Mouse (Mus musculus) intestine, embryonic 16.5 days (tissue): Measurements from ENCODE around the gene Smyd2. TPM values are rescaled to one million over a fixed set of nuclear protein-coding genes. Genes with fewer than 3 reads are reported as not detected.

Experiments
- ATAC-seq: fragments of 200-750 bp; cut with Nextera tagmentation; 2 replicates; pipeline ENCODE4 v1.8.0; 2017; ENCODE audit warnings: moderate TSS enrichment, moderate library complexity
- H3K27ac ChIP-seq: fragments of 300-500 bp; sonication (generic); 2 replicates; pipeline ENCODE4 v1.5.1; 2014; ENCODE audit warnings: mild to moderate bottlenecking, low read length
- H3K27me3 ChIP-seq: fragments of 300-500 bp; sonication (generic); replicated peaks from 2 replicates; pipeline ENCODE4 v1.6.1; 2014; ENCODE audit warnings: low read length, control low read depth, mixed read lengths; ENCODE audit not compliant: control insufficient read depth, insufficient read depth
- H3K36me3 ChIP-seq: fragments of 300-500 bp; sonication (generic); 2 replicates; pipeline ENCODE4 v1.6.1; 2014; ENCODE audit warnings: low read length, control low read depth; ENCODE audit not compliant: control insufficient read depth, insufficient read depth
- H3K4me1 ChIP-seq: fragments of 300-500 bp; sonication (generic); 2 replicates; pipeline ENCODE4 v1.6.1; 2014; ENCODE audit warnings: low read length, control low read depth, mixed read lengths; ENCODE audit not compliant: control insufficient read depth, insufficient read depth
- H3K4me2 ChIP-seq: fragments of 300-500 bp; sonication (generic); 2 replicates; pipeline ENCODE4 v1.6.1; 2014; ENCODE audit warnings: low read depth, low read length, control low read depth
- H3K4me3 ChIP-seq: fragments of 300-500 bp; sonication (generic); 2 replicates; pipeline ENCODE4 v1.5.1; 2014; ENCODE audit warnings: mild to moderate bottlenecking, low read length
- H3K9ac ChIP-seq: fragments of 300-500 bp; sonication (generic); 2 replicates; pipeline ENCODE4 v1.6.1; 2014; ENCODE audit warnings: low read depth, low read length
- H3K9me3 ChIP-seq: fragments of 300-500 bp; sonication (generic); 2 replicates; pipeline ENCODE4 v1.6.1; 2016; ENCODE audit warnings: low read length, control low read depth; ENCODE audit not compliant: control insufficient read depth
- WGBS: fragments of 180-500 bp; shearing (Covaris S2); extraction: QIAGEN DNeasy Blood & Tissue Kit; methylation state at CpG from one replicate; pipeline ENCODE4 v1.1.7; 2014; 5-methylcytosine and 5-hydroxymethylcytosine counted together
- polyA plus RNA-seq: library from polyadenylated mRNA; unstranded; fragments of >200 nt; fragmentation: Nextera tagmentation; extraction: Ambion mirVana; gene quantifications from 2 replicates; pipeline ENCODE4 v1.2.1, GENCODE M21; 2015

Smyd2 gene
- polyA plus RNA-seq, 1 experiment from 2014 or later: 106 TPM

DNA sequence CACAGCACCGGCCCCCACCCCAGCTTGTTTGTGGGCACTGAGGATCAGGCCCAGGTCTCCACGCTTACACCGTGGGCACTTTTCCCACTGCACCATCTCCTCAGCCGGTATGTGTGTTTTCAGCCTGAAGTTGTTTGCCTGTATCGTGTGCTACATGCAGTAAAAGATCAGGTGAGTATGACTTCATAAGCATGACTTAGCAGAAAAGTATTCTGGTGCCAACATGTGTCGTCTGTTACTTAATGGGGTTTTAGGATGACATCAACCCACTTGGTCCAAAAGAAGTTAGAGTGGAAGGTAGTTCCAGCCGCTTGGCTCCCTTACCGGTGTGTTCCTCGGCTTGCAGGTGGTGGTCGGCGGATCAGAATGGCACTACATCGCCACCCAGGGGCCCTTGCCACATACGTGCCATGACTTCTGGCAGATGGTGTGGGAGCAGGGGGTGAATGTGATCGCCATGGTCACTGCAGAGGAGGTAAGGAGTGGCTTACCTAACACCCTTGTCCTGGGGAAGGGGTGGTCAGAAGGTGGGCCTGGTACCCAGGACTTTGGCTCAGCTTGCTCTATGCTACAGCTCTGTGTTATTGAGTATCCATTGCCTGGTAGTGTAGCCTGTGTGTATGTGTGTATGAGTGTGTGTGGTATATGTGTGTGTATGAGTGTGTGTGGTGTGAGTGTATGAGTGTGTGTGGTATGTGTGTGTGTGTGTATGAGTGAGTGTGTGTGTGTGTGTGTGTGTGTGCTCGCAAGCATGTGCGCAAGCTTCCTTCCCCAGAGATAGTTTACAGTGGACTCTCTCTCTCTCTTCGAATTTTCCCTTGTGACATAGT, 61.8 kb downstream of the Smyd2 start:
- Histone ChIP-seq H3K4me1 (no peaks in the 10 kb centered on the region), H3K9me3 (no peaks in the 10 kb centered on the region), H3K27ac (0 out of 2 replicates have a peak overlapping the region, but pooled peaks have one; percentile 8), H3K36me3 (peaks cover 4% of the 10 kb centered on the region; the same call in 1 of the 2 replicates), H3K4me2 (no peak overlapping the region), H3K4me3 (no peak overlapping the region), H3K9ac (no peak overlapping the region), H3K27me3 (no peaks in the 10 kb centered on the region)
- WGBS: 78% methylated on average over 17 of the region's 17 CpGs
- peak; percentile 50; the same call in 1 of the 2 replicates for ATAC-seq

DNA sequence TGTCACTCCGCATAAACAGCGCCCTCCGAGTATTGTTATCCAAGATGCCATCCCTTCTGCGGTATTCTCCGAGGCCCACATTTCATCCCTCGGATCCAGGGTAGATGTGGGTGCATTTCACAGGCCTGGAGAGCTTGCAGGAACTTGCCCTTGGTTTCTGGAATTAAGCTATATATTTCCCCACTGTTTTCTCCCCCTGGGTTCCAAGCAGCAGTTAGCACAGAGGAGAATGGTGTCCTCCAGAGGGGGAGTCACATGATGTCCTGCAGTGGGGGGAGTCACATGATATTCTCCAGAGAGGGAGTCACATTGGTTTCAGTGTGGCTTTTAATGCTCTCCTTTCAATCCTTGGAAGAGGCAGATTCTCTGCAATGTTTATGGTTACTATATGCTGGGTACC, 63.8 kb downstream of the Smyd2 start:
- H3K27me3 ChIP-seq: no peaks in the 10 kb centered on the region
- no peak overlapping the region for H3K9ac ChIP-seq
- H3K4me3 ChIP-seq: no peak overlapping the region
- no peaks in the 10 kb centered on the region for H3K4me1 ChIP-seq
- ATAC-seq: no peak
- no peak overlapping the region for H3K4me2 ChIP-seq
- H3K36me3 ChIP-seq: peaks cover 4% of the 10 kb centered on the region; the same call in 1 of the 2 replicates
- WGBS: 86% methylated on average over 6 of the region's 6 CpGs
- H3K9me3 ChIP-seq: no peaks in the 10 kb centered on the region
- H3K27ac ChIP-seq: no peak overlapping the region

DNA sequence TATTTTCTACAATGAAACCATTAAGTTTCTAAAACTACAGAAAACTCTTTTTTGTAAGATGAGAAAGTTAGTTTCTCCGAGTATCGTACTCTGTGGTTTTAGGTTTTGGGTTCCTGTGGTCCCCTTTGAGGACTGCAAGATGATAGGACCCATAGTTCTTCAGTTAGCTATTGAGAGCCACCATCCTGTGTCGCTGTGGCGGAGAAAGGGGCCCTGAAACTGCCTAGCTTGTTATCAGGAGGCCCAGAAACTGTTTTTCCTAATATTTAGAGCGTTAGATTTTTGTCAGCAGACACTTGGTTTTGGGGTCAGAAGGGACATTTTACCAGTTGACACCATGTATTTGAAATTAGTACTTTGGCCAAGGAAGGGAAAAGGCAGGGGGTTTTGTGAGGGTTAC, 66.4 kb downstream of the Smyd2 start:
- WGBS: 92% methylated on average over 5 of the region's 5 CpGs
- Histone ChIP-seq H3K36me3 (peaks cover 1% of the 10 kb centered on the region; the same call in 1 of the 2 replicates), H3K27me3 (no peaks in the 10 kb centered on the region)

DNA sequence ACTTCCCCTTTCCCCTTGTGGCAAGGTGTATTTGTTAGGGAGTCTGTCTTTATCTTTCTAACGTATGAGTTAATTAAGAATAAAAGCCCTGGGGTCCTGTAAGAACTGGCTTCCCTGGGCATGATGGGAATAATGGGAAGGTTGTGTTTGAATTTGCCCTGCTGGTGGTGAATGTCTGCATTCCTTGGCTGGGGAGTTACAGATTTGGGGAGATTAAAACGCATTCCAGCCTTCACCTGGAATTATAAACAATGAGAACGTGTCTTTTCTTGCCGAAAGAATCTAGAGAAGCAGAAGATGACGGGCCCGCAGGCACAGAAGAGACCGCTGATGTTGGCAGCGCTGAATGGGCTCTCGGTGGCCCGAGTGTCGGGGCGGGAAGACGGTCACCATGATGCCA, 67.5 kb downstream of the Smyd2 start:
- Histone ChIP-seq H3K27ac (no peak overlapping the region), H3K4me2 (no peak overlapping the region), H3K36me3 (peaks cover 10% of the 10 kb centered on the region; the same call in 1 of the 2 replicates), H3K4me1 (no peaks in the 10 kb centered on the region), H3K9ac (no peak overlapping the region), H3K4me3 (no peak overlapping the region), H3K27me3 (no peaks in the 10 kb centered on the region), H3K9me3 (no peaks in the 10 kb centered on the region)
- 81% methylated on average over 13 of the region's 13 CpGs for WGBS
- ATAC-seq: no peak

More for the DNA sequence above, 66.4 kb downstream of the Smyd2 start:
- ATAC-seq: no peak
- Histone ChIP-seq H3K9ac (no peak overlapping the region), H3K9me3 (no peaks in the 10 kb centered on the region), H3K27ac (no peak overlapping the region), H3K4me3 (no peak overlapping the region), H3K4me2 (no peak overlapping the region), H3K4me1 (no peaks in the 10 kb centered on the region)

DNA sequence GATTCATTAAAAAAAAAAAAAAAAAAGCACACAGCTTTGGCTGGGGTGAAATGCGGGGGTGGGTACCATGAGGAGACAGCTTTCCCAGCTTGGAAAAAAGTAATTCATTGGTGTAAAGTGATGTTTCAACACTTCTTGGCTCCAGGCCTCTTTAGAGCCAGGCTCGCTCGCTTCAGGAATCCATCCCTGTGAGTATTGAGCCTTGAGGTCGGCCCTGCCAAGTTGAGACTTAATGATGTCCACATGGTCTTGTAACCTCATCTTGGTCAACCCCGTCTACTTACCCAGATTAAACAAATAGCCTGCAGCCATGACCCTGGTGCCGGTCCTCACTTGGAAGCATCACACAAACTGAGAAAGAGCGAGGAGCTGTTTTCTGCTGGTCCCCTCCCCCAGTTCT, 69.7 kb downstream of the Smyd2 start:
- Histone ChIP-seq H3K9ac (no peak overlapping the region), H3K27ac (no peak overlapping the region), H3K27me3 (no peaks in the 10 kb centered on the region), H3K4me1 (no peaks in the 10 kb centered on the region), H3K9me3 (no peaks in the 10 kb centered on the region), H3K36me3 (peaks cover 13% of the 10 kb centered on the region), H3K4me3 (no peak overlapping the region), H3K4me2 (no peak overlapping the region)
- WGBS: 84% methylated on average over 7 of the region's 7 CpGs
- no peak for ATAC-seq

DNA sequence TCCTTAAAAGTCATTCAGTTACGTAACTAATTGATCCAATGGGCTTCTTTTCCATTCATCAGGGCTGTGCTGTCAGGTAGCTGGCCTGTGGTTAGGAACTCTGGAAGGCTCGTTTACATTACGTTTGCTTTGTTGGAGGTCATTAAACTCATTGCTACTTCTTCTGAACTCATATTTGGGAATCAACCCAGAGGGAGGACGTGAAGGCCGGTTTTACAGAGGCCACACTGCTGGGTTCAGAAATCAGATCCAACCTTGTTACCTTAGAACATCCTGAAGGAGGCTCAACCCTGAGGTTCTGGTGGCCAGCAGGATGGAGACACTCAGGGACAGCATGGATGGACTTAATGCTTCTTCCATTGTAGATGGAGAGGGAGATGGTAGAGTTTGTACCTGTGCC, 70.1 kb downstream of the Smyd2 start:
- Histone ChIP-seq H3K36me3 (peaks cover 13% of the 10 kb centered on the region), H3K4me1 (no peaks in the 10 kb centered on the region), H3K4me3 (no peak overlapping the region), H3K27ac (no peak overlapping the region), H3K9ac (no peak overlapping the region), H3K9me3 (no peaks in the 10 kb centered on the region), H3K27me3 (no peaks in the 10 kb centered on the region), H3K4me2 (no peak overlapping the region)
- 83% methylated on average over 5 of the region's 5 CpGs for WGBS
- ATAC-seq: no peak

DNA sequence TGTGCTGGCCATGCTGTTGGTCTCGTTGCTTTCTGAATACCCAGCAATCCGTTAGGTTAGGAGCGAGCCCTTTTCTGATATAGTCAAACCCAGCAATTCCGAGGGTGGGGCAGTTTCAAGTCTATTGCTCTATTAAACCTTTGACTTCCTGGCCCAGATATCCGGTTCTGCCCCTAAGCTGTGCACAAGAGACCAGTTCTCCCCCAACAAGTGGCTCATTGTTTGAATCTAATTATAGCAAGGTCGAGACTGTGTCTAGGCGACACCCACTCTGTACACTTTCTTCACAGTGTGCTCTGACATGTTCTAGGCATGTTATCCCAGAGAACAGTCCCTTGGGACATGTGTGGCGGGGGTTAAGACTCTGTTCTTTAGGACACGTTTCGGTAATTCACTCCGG, 72.6 kb downstream of the Smyd2 start:
- no peak overlapping the region for H3K4me2 ChIP-seq
- no peaks in the 10 kb centered on the region for H3K4me1 ChIP-seq
- no peak overlapping the region for H3K4me3 ChIP-seq
- H3K9me3 ChIP-seq: no peaks in the 10 kb centered on the region
- ATAC-seq: peak; percentile 46; the same call in 1 of the 2 replicates
- H3K36me3 ChIP-seq: peaks cover 13% of the 10 kb centered on the region
- H3K27me3 ChIP-seq: no peaks in the 10 kb centered on the region
- H3K9ac ChIP-seq: no peak overlapping the region
- WGBS: 70% methylated on average over 11 of the region's 11 CpGs
- no peak overlapping the region for H3K27ac ChIP-seq

DNA sequence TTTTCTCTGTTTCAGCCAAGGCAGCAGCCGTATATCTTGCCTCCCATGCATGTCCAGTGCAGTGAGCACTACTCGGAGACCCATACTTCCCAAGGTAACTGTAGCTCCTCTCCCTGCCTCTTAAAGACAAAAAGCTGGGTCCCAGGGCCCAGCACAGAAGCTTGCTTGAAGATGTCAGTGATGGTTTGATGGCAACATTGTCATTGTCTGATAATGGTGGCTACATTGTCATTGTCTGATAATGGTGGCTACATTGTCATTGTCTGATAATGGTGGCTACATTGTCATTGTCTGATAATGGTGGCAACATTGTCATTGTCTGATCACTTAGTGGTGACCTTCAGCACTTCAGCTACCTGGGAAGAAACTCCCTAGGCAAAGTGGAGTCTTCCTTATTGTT, 75.8 kb downstream of the Smyd2 start:
- no peak overlapping the region for H3K4me3 ChIP-seq
- H3K27me3 ChIP-seq: no peaks in the 10 kb centered on the region
- no peak overlapping the region for H3K27ac ChIP-seq
- no peak overlapping the region for H3K4me2 ChIP-seq
- H3K9ac ChIP-seq: no peak overlapping the region
- no peaks in the 10 kb centered on the region for H3K4me1 ChIP-seq
- 86% methylated on average over 2 of the region's 2 CpGs for WGBS
- H3K36me3 ChIP-seq: peaks cover 13% of the 10 kb centered on the region
- ATAC-seq: no peak
- no peaks in the 10 kb centered on the region for H3K9me3 ChIP-seq

DNA sequence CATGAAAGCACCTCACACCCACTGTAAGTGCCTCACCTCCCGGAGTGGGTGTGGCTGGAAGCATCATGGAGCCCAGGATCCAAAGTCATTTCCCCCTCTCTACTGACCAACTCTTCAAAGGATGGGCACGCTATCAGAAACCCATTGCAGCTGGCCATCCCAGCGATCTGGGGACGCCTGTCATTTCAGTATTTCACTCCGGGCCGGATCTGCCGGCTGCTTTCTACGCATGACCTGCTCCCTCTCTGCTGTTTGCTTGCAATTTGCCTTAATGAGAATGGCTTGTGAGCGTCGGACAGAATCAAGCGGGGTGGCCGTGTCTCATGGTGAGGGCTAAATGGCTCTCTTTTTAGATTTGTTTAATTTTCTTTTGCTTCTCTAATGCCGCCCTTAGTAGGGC, 88.0 kb downstream of the Smyd2 start:
- Histone ChIP-seq H3K4me2 (no peak overlapping the region), H3K27ac (no peak overlapping the region), H3K4me1 (peaks cover 6% of the 10 kb centered on the region), H3K36me3 (no peaks in the 10 kb centered on the region), H3K9ac (no peak overlapping the region), H3K9me3 (no peaks in the 10 kb centered on the region), H3K27me3 (no peaks in the 10 kb centered on the region), H3K4me3 (no peak overlapping the region)
- 80% methylated on average over 13 of the region's 13 CpGs for whole genome bisulfite sequencing
- no peak for ATAC-seq
